8 mouse cellular contexts compared by ENCODE assay signal in the genomic region with DNA sequence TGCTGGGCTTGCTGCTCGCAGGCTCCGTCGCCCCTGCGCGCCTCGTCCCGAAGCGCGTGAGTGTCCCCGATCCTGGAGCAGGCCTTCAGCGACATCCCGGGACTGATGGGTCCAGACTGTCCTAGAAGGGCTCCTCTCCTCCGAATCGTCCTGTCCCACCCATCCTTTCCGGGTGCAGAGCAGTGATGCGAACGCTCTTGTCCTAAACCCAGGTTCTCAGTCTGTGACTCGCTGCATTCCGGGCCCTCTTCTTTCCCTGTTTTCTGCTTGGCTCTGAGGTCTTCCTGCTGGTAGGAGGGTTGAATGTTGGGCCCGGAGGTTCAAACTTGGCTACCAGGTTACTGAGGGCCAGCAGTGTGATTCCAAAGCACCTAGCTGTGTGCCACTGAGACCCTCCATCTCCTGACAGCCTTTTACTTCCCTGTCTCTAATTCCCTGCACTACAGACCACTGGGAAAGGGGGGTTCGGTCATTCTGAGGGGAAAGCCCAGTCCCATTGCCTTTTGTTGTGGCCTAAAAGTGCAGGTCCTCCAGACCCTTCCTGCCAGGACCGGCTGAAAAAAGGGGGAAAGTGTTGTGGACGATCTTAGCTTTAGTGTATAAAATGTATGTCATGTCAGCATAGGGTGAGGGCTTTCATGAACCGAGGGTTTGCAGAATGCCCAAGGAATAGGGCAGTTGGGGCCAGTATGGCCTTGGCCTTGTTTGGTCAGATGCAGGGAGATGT. TPM values are rescaled to one million over a fixed set of nuclear protein-coding genes. Genes with fewer than 3 reads are reported as not detected.
DNase-seq lines count a peak whose midpoint lies in the region; ATAC-seq and TF ChIP-seq lines count a peak whose summit lies in the region.

No protein-coding gene starts in this region.

- TF ChIP-seq POLR2A in CH12.LX (IDR thresholded peaks at IDR 0.05; ENCODE audit: low read depth, low read length) = no peak

- H3K9ac ChIP-seq in CH12.LX (ENCODE audit: insufficient read depth, low read depth) = peak overlapping the region; percentile 62
- peak overlapping the region; percentile 80 for H3K9ac ChIP-seq in forebrain, embryonic 16.5 days (replicated peaks; ENCODE audit: low read depth, low read length)

- no peak for TF ChIP-seq EP300 in CH12.LX (IDR thresholded peaks at IDR 0.05; ENCODE audit: low read length)

- peak overlapping the region; percentile 82 for H3K27ac ChIP-seq in heart, embryonic 10.5 days
- no peak overlapping the region for H3K27ac ChIP-seq in CH12.LX (ENCODE audit: insufficient read depth, low read depth)
- peak overlapping the region; percentile 64 for H3K27ac ChIP-seq in forebrain, embryonic 16.5 days (ENCODE audit: low read length)

- no peak for TF ChIP-seq CTCF in CH12.LX (conservative IDR thresholded peaks at IDR 0.05 in 1 of 2, IDR thresholded peaks at IDR 0.05 in 1 of 2; ENCODE audit: low read depth in 2 of 2, low read length in 2 of 2)

- H3K27me3 ChIP-seq in heart, embryonic 10.5 days (ENCODE audit: insufficient read depth, poor library complexity, severe bottlenecking) = no peaks in the 10 kb centered on the region
- H3K27me3 ChIP-seq in CH12.LX (replicated peaks) = no peaks in the 10 kb centered on the region
- H3K27me3 ChIP-seq in forebrain, embryonic 16.5 days (replicated peaks; ENCODE audit: control insufficient read depth, insufficient read depth, low read length) = no peaks in the 10 kb centered on the region

- TF ChIP-seq RAD21 in CH12.LX (IDR thresholded peaks at IDR 0.05; ENCODE audit: low read depth, low read length) = no peak

- peaks cover 27% of the 10 kb centered on the region for H3K4me1 ChIP-seq in heart, embryonic 10.5 days
- peaks cover 14 to 38% of the 10 kb centered on the region in 2 experiments for H3K4me1 ChIP-seq in CH12.LX (ENCODE audit: control insufficient read depth in 1 of 2, insufficient read depth in 2 of 2)
- H3K4me1 ChIP-seq in forebrain, embryonic 16.5 days (replicated peaks; ENCODE audit: control insufficient read depth, insufficient read depth, low read length) = peaks cover 14% of the 10 kb centered on the region

- ATAC-seq in forebrain, embryonic 16.5 days = no peak

- peaks cover 2% of the 10 kb centered on the region; the same call in 1 of the 2 replicates for H3K36me3 ChIP-seq in heart, embryonic 10.5 days
- H3K36me3 ChIP-seq in CH12.LX (replicated peaks in 1 of 2; ENCODE audit: control insufficient read depth in 1 of 2, insufficient read depth in 1 of 2, low read length in 1 of 2) = peaks cover 5 to 19% of the 10 kb centered on the region in 2 experiments
- H3K36me3 ChIP-seq in forebrain, embryonic 16.5 days (ENCODE audit: control insufficient read depth, insufficient read depth) = no peaks in the 10 kb centered on the region

- in situ Hi-C loops in CH12.LX (cut with MboI; ENCODE audit: low pct_ligation_motif_present, low pct_unique_long_range_greater_than_20kb, low sequenced_read_pairs) = no loop called here

- no peaks in the 10 kb centered on the region for H3K79me2 ChIP-seq in CH12.LX (replicated peaks; ENCODE audit: control insufficient read depth, extremely low read depth, insufficient read depth, poor library complexity, severe bottlenecking)

- DNase-seq in heart, embryonic 10.5 days (ENCODE audit: low spot score) = peak; percentile 81
- no peak for DNase-seq in heart, adult 11 months
- no peak for DNase-seq in CH12.LX (ENCODE audit: extremely low read depth)
- DNase-seq in lung, postnatal 36 days = peak; percentile 22
- DNase-seq in spleen, postnatal 36 days (ENCODE audit: low spot score in 2 of 2) = no peak
- no peak for DNase-seq in adrenal gland, postnatal 4 days (ENCODE audit: low spot score in 2 of 2)
- no peak for DNase-seq in thymus, postnatal 36 days

- WGBS in heart, embryonic 10.5 days = 15% methylated on average over 24 of the region's 24 CpGs
- WGBS in forebrain, embryonic 16.5 days = 11% methylated on average over 24 of the region's 24 CpGs

- dilution Hi-C loops in CH12.LX (cut with MboI; ENCODE audit: extremely low pct_ligation_motif_present, extremely low pct_unique_long_range_greater_than_20kb, low sequenced_read_pairs) = no loop called here

- peak overlapping the region; percentile 71 for H3K4me2 ChIP-seq in CH12.LX (ENCODE audit: insufficient read depth, low read depth, poor library complexity, severe bottlenecking)
- peak overlapping the region; percentile 74 for H3K4me2 ChIP-seq in forebrain, embryonic 16.5 days (ENCODE audit: low read length)

- peak overlapping the region; percentile 70 for H3K4me3 ChIP-seq in heart, embryonic 10.5 days
- peak overlapping the region; percentile 70 to 87 (median 71) for H3K4me3 ChIP-seq in CH12.LX (replicated peaks in 1 of 3; ENCODE audit: low read depth in 2 of 3, low read length in 2 of 3, poor library complexity in 1 of 3)
- peak overlapping the region; percentile 57 for H3K4me3 ChIP-seq in forebrain, embryonic 16.5 days (replicated peaks; ENCODE audit: low read length)

- no peaks in the 10 kb centered on the region for H3K9me3 ChIP-seq in heart, embryonic 10.5 days
- H3K9me3 ChIP-seq in CH12.LX (replicated peaks; ENCODE audit: low read length) = no peaks in the 10 kb centered on the region
- H3K9me3 ChIP-seq in forebrain, embryonic 16.5 days (ENCODE audit: control insufficient read depth, low read length) = no peaks in the 10 kb centered on the region

TF ChIP-seq in CH12.LX, 34 proteins besides CTCF, POLR2A, EP300 and RAD21:
- TF ChIP-seq CHD1 (IDR thresholded peaks at IDR 0.05; ENCODE audit: low read depth, low read length) (0 out of 2 replicates have a peak, but pooled peaks have one; percentile 8), PAX5 (IDR thresholded peaks at IDR 0.05; ENCODE audit: low read length) (no peak), POLR2AphosphoS2 (IDR thresholded peaks at IDR 0.05; ENCODE audit: low read depth, low read length) (no peak)
TF ChIP-seq in CH12.LX: peak in this region for 1.

RNA-seq across cellular contexts. Expression of gene Gm2a, which starts 0.4 kb away (rescaled TPM):
- polyA plus RNA-seq in heart, embryonic 10.5 days (2016; fragmentation: Nextera tagmentation; extraction: Ambion mirVana) = 33.5 and 52.0 TPM in 2 replicates
- total RNA-seq in CH12.LX (2012; rRNA removed) = 24.1 and 26.5 TPM in 2 replicates
- 8.9 and 10.0 TPM in 2 replicates for total RNA-seq in CH12.LX (2014; rRNA removed)
- polyA plus RNA-seq in CH12.LX (2012; ENCODE audit: insufficient read length, low read depth) = 24.1 and 25.6 TPM in 2 replicates
- polyA plus RNA-seq in forebrain, embryonic 16.5 days (2015; fragmentation: Nextera tagmentation; extraction: Ambion mirVana) = 20.9 and 21.4 TPM in 2 replicates
- 100 to 1,000 TPM; 114 to 115 TPM for total RNA-seq in adrenal gland, postnatal 4 days (2021)

RNA-seq across cellular contexts. Expression of gene Ccdc69, which starts 20.4 kb away (rescaled TPM):
- 10.4 and 17.5 TPM in 2 replicates for polyA plus RNA-seq in heart, embryonic 10.5 days (2016; fragmentation: Nextera tagmentation; extraction: Ambion mirVana)
- total RNA-seq in CH12.LX (2012; rRNA removed) (4.3 and 4.4 TPM in 2 replicates), CH12.LX (2014; rRNA removed) (0.27 TPM in 1 of 2 replicates, not detected in the other)
- 0.23 and 0.61 TPM in 2 replicates for polyA plus RNA-seq in CH12.LX (2012; ENCODE audit: insufficient read length, low read depth)
- 0.29 TPM in 1 of 2 replicates, not detected in the other for polyA plus RNA-seq in forebrain, embryonic 16.5 days (2015; fragmentation: Nextera tagmentation; extraction: Ambion mirVana)
- total RNA-seq in adrenal gland, postnatal 4 days (2021) = 1 to 10 TPM; 4.9 to 5.0 TPM

RNA-seq across cellular contexts. Expression of gene Slc36a3, which starts 53.2 kb away (rescaled TPM):
- polyA plus RNA-seq in heart, embryonic 10.5 days (2016; fragmentation: Nextera tagmentation; extraction: Ambion mirVana) = not detected in 2 replicates
- total RNA-seq in CH12.LX (2012; rRNA removed) (0.34 and 0.72 TPM in 2 replicates), CH12.LX (2014; rRNA removed) (0.34 and 0.72 TPM in 2 replicates)
- 1.2 and 1.5 TPM in 2 replicates for polyA plus RNA-seq in CH12.LX (2012; ENCODE audit: insufficient read length, low read depth)
- polyA plus RNA-seq in forebrain, embryonic 16.5 days (2015; fragmentation: Nextera tagmentation; extraction: Ambion mirVana) = not detected in 2 replicates
- not detected for total RNA-seq in adrenal gland, postnatal 4 days (2021)

Comparison
In these comparisons a context has a peak if more than half of its experiments do, and no peak if none do; other contexts are left out.
1. DNase-seq: peak in heart, embryonic 10.5 days (single experiment) and lung, postnatal 36 days (single experiment); none in heart, adult 11 months (single experiment), CH12.LX (single experiment), spleen, postnatal 36 days (0 of 2), adrenal gland, postnatal 4 days (0 of 2) and thymus, postnatal 36 days (0 of 2).
2. Peak in every context shown above with its lines, with median percentiles within 50 percentile points of each other: H3K4me3 ChIP-seq.